Mouse (Mus musculus): ENCODE data around the gene Ercc6.

GRCm38 (mm10) chr14:32532381-32533147 lies 19.2 kb downstream of the Ercc6 start:
- TF ChIP-seq CTCF (IDR thresholded peaks at IDR 0.05; ENCODE audit: borderline replicate concordance, insufficient read depth, low read length) = no peak
- no peak for TF ChIP-seq POLR2A (IDR thresholded peaks at IDR 0.05; ENCODE audit: low read depth, low read length)

All from embryonic fibroblast, embryonic 13.5 days (primary cell).